Mouse (Mus musculus) retina, postnatal 7 days (tissue): ENCODE measurements at regions not wholly inside any gene's neighbourhood (a gene's known extent, or its start where the extent isn't known, plus 50 kb on each side); places are given as distances from the start of the nearest gene placed in this dataset.

Experiments
- DNase-seq: peaks from one replicate; pipeline ENCODE4 v3.0.0-alpha.2; 2012; ENCODE audit warnings: low read depth, low spot score

- DNase-seq, result no peak
Measured at GRCm38 (mm10) chr14:71432364-71432763, 832.7 kb upstream of the Fam160b2 start.
